Mouse (Mus musculus): ENCODE results near the gene Grid2. TPM values are rescaled to one million over a fixed set of nuclear protein-coding genes. Genes with fewer than 3 reads are reported as not detected.
A peak's percentile ranks its signal among the peaks of the same experiment; 100 is the strongest.

Grid2 gene
- total RNA-seq, 2 experiments from 2014 or later, result 0.16 TPM; not detected in 1

GRCm38 (mm10) chr6:64688181-64688944 lies 1432.7 kb downstream of the Grid2 start:
- intact Hi-C loops (cut with DNase I), result no loop called here
- DNase-seq, result no peak

GRCm38 (mm10) chr6:64694688-64695087 lies 1439.0 kb downstream of the Grid2 start:
- DNase-seq, result no peak
- intact Hi-C loops (cut with DNase I), result no loop called here

GRCm38 (mm10) chr6:64703659-64704058 lies 1448.0 kb downstream of the Grid2 start:
- no peak for DNase-seq
- intact Hi-C loops (cut with DNase I), result no loop called here

GRCm38 (mm10) chr6:64727751-64728403 lies 1472.2 kb downstream of the Grid2 start:
- intact Hi-C loops (cut with DNase I), result no loop called here
- peak; percentile 2 to 4 for DNase-seq

GRCm38 (mm10) chr6:64728499-64729198 lies 1473.0 kb downstream of the Grid2 start, which contains the start of gene Atoh1:
Atoh1 (plus strand) TSS chr6:64729125.
- intact Hi-C loops (cut with DNase I), result no loop called here
- DNase-seq, result peak; percentile 14 to 17

- intact Hi-C loops (cut with DNase I), result no loop called here
- peak in 1 of 2 experiments; percentile 3 for DNase-seq
Measured at GRCm38 (mm10) chr6:64729231-64730011, 1473.7 kb downstream of the Grid2 start.

GRCm38 (mm10) chr6:64730030-64730429 lies 1474.4 kb downstream of the Grid2 start:
- intact Hi-C loops (cut with DNase I), result no loop called here
- DNase-seq, result no peak

- DNase-seq, result no peak
- intact Hi-C loops (cut with DNase I), result no loop called here
Measured at GRCm38 (mm10) chr6:64730506-64731020, 1474.9 kb downstream of the Grid2 start.

GRCm38 (mm10) chr6:64731126-64731525 lies 1475.5 kb downstream of the Grid2 start:
- intact Hi-C loops (cut with DNase I), result no loop called here
- no peak for DNase-seq

- DNase-seq, result no peak
- intact Hi-C loops (cut with DNase I), result no loop called here
Measured at GRCm38 (mm10) chr6:64731621-64732320, 1476.1 kb downstream of the Grid2 start.

GRCm38 (mm10) chr6:64733311-64733710 lies 1477.6 kb downstream of the Grid2 start:
- DNase-seq, result no peak
- intact Hi-C loops (cut with DNase I), result no loop called here

- DNase-seq, result peak in 1 of 2 experiments; percentile 4
- intact Hi-C loops (cut with DNase I), result no loop called here
Measured at GRCm38 (mm10) chr6:64734441-64735320, 1479.0 kb downstream of the Grid2 start.

- intact Hi-C loops (cut with DNase I), result no loop called here
- DNase-seq, result no peak
Measured at GRCm38 (mm10) chr6:64736317-64736716, 1480.6 kb downstream of the Grid2 start.

GRCm38 (mm10) chr6:64742915-64743489 lies 1487.3 kb downstream of the Grid2 start:
- DNase-seq, result no peak
- intact Hi-C loops (cut with DNase I), result no loop called here

All from heart, postnatal 36 days (tissue).